ENCODE assay signal across 22 mouse cellular contexts in the genomic region with DNA sequence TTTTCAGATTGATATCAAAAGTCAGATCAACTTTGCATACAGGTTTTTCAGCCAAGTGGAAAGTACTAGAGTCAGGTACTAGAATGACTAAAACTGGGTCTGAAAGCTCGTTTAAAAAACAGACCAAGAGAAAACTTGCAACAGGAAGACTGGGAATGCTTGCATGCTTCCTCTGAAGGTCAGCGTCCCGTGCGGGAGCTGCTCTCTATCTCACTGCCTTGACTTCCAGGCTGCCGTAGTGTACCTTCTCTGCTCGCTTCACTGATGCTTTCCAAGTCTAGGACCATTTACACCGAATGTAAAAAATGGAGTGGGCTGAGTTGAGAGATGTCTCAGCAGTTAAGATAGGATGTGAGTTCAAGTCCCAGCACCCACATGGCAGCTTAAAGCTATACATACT. TPM values are rescaled to one million over a fixed set of nuclear protein-coding genes. Genes with fewer than 3 reads are reported as not detected.
A peak's percentile ranks its signal among the peaks of the same experiment; 100 is the strongest.
DNase-seq lines count a peak whose midpoint lies in the region; ATAC-seq lines count a peak whose summit lies in the region.
"Had no signal": no experiment of that assay in that cellular context is flagged by ENCODE, and none has a peak within 500 bp of the region (broad histone marks: within the 10 kb centered on the region; RNA-seq: fewer than 3 reads in every experiment).

No protein-coding gene starts in this region.

- no peaks in the 10 kb centered on the region for H3K27me3 ChIP-seq in intestine, embryonic 15.5 days (replicated peaks)
- H3K27me3 ChIP-seq in midbrain, embryonic 15.5 days (replicated peaks), result no peaks in the 10 kb centered on the region
- H3K27me3 ChIP-seq: CH12.LX; embryonic facial prominence, embryonic 12.5 days; forebrain, embryonic 13.5 days; forebrain, embryonic 15.5 days; Patski had no signal

- no peak overlapping the region for H3K4me2 ChIP-seq in intestine, embryonic 15.5 days (replicated peaks)
- H3K4me2 ChIP-seq in midbrain, embryonic 15.5 days, result no peak overlapping the region
- H3K4me2 ChIP-seq: embryonic facial prominence, embryonic 12.5 days; forebrain, embryonic 13.5 days; forebrain, embryonic 15.5 days had no signal

- H3K9me3 ChIP-seq in intestine, embryonic 15.5 days, result no peaks in the 10 kb centered on the region
- H3K9me3 ChIP-seq in midbrain, embryonic 15.5 days, result no peaks in the 10 kb centered on the region
- H3K9me3 ChIP-seq: embryonic facial prominence, embryonic 12.5 days; forebrain, embryonic 13.5 days; forebrain, embryonic 15.5 days; G1E had no signal

- ATAC-seq in CD4-positive, CD25-positive, alpha-beta regulatory T cell, adult 4 months, result peak; percentile 25
- no peak for ATAC-seq in intestine, embryonic 15.5 days
- ATAC-seq in midbrain, embryonic 15.5 days (replicated peaks), result no peak
- ATAC-seq: activated CD4-positive, CD25-positive, alpha-beta regulatory T cell, adult 4 months; forebrain, embryonic 13.5 days; forebrain, embryonic 15.5 days; forebrain, postnatal 0 days; Patski had no signal

- H3K4me1 ChIP-seq in intestine, embryonic 15.5 days (replicated peaks), result no peaks in the 10 kb centered on the region
- H3K4me1 ChIP-seq in midbrain, embryonic 15.5 days, result no peaks in the 10 kb centered on the region
- H3K4me1 ChIP-seq: embryonic facial prominence, embryonic 10.5 days; embryonic facial prominence, embryonic 12.5 days had no signal

- H3K36me3 ChIP-seq in intestine, embryonic 15.5 days, result 0 out of 2 replicates have a peak, but pooled peaks cover 4% of the 10 kb centered on the region
- no peaks in the 10 kb centered on the region for H3K36me3 ChIP-seq in midbrain, embryonic 15.5 days (replicated peaks)
- H3K36me3 ChIP-seq: embryonic facial prominence, embryonic 12.5 days had no signal

- H3K27ac ChIP-seq in intestine, embryonic 15.5 days, result no peak overlapping the region
- H3K27ac ChIP-seq in midbrain, embryonic 15.5 days, result no peak overlapping the region
- H3K27ac ChIP-seq: embryonic facial prominence, embryonic 10.5 days; embryonic facial prominence, embryonic 12.5 days; forebrain, embryonic 13.5 days; forebrain, embryonic 15.5 days had no signal

- H3K9ac ChIP-seq in intestine, embryonic 15.5 days, result no peak overlapping the region
- no peak overlapping the region for H3K9ac ChIP-seq in midbrain, embryonic 15.5 days
- H3K9ac ChIP-seq: embryonic facial prominence, embryonic 12.5 days; forebrain, embryonic 13.5 days; forebrain, embryonic 15.5 days; forebrain, postnatal 0 days had no signal

- DNase-seq in adrenal gland, postnatal 36 days, result peak; percentile 27 to 44
- DNase-seq in adrenal gland, postnatal 25 days, result no peak
- DNase-seq in induced T-regulatory cell, adult 2 months (ENCODE audit: low read depth), result peak; percentile 53
- DNase-seq: adrenal gland, adult 2 months; adrenal gland, postnatal 10 days; cerebellum, adult 11-12 months; cerebellum, adult 2 months; cerebellum, adult 9-10 months; cerebellum, postnatal 10 days; cerebellum, postnatal 25 days; forebrain, postnatal 0 days had no signal

- H3K4me3 ChIP-seq in intestine, embryonic 15.5 days (replicated peaks), result no peak overlapping the region
- H3K4me3 ChIP-seq in midbrain, embryonic 15.5 days, result no peak overlapping the region
- H3K4me3 ChIP-seq: embryonic facial prominence, embryonic 10.5 days; embryonic facial prominence, embryonic 12.5 days; forebrain, embryonic 13.5 days; forebrain, embryonic 15.5 days had no signal

- WGBS in intestine, embryonic 15.5 days, result 92% methylated on average over 7 of the region's 7 CpGs
- whole genome bisulfite sequencing in midbrain, embryonic 15.5 days, result 94% methylated on average over 7 of the region's 7 CpGs

RNA-seq across cellular contexts. Expression of gene Rap1a, which starts 8.8 kb away (rescaled TPM):
- total RNA-seq in adrenal gland, postnatal 36 days (2021), result 100 to 1,000 TPM; 192 to 211 TPM
- 172 and 200 TPM in 2 replicates for total RNA-seq in adrenal gland, postnatal 25 days (2021)
- 100 to 1,000 TPM; 120 to 139 TPM for polyA plus RNA-seq in CD4-positive, CD25-positive, alpha-beta regulatory T cell, adult 4 months (2017; shearing (Covaris generic))
- 116 and 133 TPM in 2 replicates for polyA plus RNA-seq in intestine, embryonic 15.5 days (2015; fragmentation: Nextera tagmentation; extraction: Ambion mirVana)
- polyA plus RNA-seq in midbrain, embryonic 15.5 days (2015; fragmentation: Nextera tagmentation; extraction: Ambion mirVana), result 63.4 and 68.6 TPM in 2 replicates
